Mouse (Mus musculus): ENCODE measurements around the gene Ptprm. TPM values are rescaled to one million over a fixed set of nuclear protein-coding genes. Genes with fewer than 3 reads are reported as not detected.

Gene Ptprm
- polyA plus RNA-seq, 1 experiment from 2014 or later = 19.9 TPM

DNA sequence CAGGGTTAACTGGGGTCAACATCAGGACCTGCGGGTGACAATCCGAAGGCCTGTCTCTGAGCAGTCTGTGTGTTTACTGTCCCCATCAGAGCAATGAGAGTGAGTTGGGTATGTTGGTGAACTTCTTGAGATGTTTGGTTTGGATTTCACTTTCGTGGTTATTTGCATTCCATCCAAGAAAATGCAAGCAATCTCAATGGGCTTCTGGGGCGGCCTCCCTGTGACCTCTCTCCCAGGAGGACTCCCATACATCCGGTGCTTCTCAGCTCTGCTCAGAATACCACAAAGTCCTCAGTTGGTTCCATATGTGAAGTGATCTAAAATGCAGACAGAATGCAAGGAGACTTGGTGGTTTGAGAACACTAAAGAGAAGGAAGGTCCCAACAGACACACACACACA is 96.5 kb downstream of the Ptprm start:
- H3K9me3 ChIP-seq (ENCODE audit: control insufficient read depth, low read length) = no peaks in the 10 kb centered on the region
- H3K27ac ChIP-seq (ENCODE audit: low read depth, low read length) = no peak overlapping the region
- no peak overlapping the region for H3K4me2 ChIP-seq (ENCODE audit: low read length)
- ATAC-seq = no peak
- H3K27me3 ChIP-seq (replicated peaks; ENCODE audit: control insufficient read depth, insufficient read depth, low read length) = no peaks in the 10 kb centered on the region
- no peak overlapping the region for H3K4me3 ChIP-seq (ENCODE audit: low read length)
- no peaks in the 10 kb centered on the region for H3K36me3 ChIP-seq (ENCODE audit: control insufficient read depth, insufficient read depth, low read length)
- WGBS = 92% methylated on average over 5 of the region's 5 CpGs
- H3K4me1 ChIP-seq (ENCODE audit: control insufficient read depth, insufficient read depth, low read depth, low read length) = no peaks in the 10 kb centered on the region
- H3K9ac ChIP-seq (ENCODE audit: low read depth, low read length) = no peak overlapping the region

DNA sequence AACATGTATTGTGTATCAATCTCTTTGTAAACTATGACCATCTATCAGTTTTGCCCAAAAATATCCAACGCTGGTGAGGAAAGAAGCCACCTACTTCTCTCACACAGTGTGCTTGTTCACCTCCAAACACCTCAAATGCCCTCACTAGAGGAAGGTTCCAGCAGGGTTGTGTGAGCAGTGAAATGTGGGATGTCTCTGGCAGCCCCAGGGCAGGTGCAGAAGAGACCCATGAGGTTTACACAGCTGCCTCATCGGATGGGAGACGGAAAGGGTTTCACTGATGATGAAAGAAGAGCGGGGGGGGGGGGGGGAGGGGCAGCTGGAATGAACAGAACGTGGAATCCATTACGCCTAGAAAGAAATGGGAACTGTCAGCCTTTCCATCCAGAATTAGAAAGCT is 98.1 kb downstream of the Ptprm start:
- Histone ChIP-seq H3K27ac (ENCODE audit: low read depth, low read length) (no peak overlapping the region), H3K4me1 (ENCODE audit: control insufficient read depth, insufficient read depth, low read depth, low read length) (no peaks in the 10 kb centered on the region), H3K4me2 (ENCODE audit: low read length) (no peak overlapping the region), H3K9me3 (ENCODE audit: control insufficient read depth, low read length) (no peaks in the 10 kb centered on the region), H3K9ac (ENCODE audit: low read depth, low read length) (no peak overlapping the region), H3K4me3 (ENCODE audit: low read length) (no peak overlapping the region), H3K27me3 (replicated peaks; ENCODE audit: control insufficient read depth, insufficient read depth, low read length) (no peaks in the 10 kb centered on the region), H3K36me3 (ENCODE audit: control insufficient read depth, insufficient read depth, low read length) (no peaks in the 10 kb centered on the region)
- WGBS = 62% methylated on average over 5 of the region's 6 CpGs
- no peak for ATAC-seq

DNA sequence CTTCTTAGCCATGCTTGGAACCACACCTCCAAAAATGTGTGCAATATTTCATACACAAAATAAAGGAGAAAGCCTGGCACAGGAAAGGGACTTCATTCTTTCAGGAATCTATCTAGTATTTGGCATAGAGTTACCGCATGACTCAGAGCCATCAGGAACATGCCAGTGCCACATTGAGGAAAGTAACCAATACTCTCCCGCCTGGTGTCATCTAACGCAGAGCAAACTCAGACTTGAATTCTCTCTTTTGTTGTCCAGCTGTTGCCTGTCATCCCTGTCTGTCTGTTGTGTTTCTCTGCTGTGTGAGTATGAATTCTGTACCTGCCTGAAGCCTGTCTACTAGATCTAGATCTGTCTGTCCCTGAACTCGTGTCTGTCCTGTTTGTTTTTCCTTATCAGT is 100.8 kb downstream of the Ptprm start:
- Histone ChIP-seq H3K4me1 (ENCODE audit: control insufficient read depth, insufficient read depth, low read depth, low read length) (no peaks in the 10 kb centered on the region), H3K4me3 (ENCODE audit: low read length) (no peak overlapping the region), H3K36me3 (ENCODE audit: control insufficient read depth, insufficient read depth, low read length) (no peaks in the 10 kb centered on the region), H3K27ac (ENCODE audit: low read depth, low read length) (no peak overlapping the region), H3K9me3 (ENCODE audit: control insufficient read depth, low read length) (no peaks in the 10 kb centered on the region), H3K27me3 (replicated peaks; ENCODE audit: control insufficient read depth, insufficient read depth, low read length) (no peaks in the 10 kb centered on the region), H3K4me2 (ENCODE audit: low read length) (no peak overlapping the region), H3K9ac (ENCODE audit: low read depth, low read length) (no peak overlapping the region)
- 76% methylated on average over 4 of the region's 4 CpGs for WGBS
- ATAC-seq = no peak

DNA sequence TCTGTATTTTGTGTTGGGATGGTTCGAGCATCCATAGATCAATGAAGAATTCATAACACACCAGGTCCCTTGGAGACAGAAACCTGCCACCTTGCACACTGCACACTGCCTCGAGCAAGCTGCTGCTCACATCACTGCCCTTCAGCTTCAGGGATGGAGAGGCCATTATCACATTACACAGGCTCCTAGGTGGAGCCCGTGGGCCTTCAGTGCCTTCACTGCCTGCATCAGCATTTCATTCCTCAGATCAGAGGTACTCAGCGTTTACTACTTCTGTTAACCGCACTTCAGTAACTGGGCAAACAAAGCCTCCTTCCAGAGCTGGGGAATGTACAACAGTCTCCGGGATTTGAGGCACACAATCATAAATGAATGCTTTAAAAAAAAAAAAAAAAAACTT is 101.3 kb downstream of the Ptprm start:
- no peaks in the 10 kb centered on the region for H3K27me3 ChIP-seq (replicated peaks; ENCODE audit: control insufficient read depth, insufficient read depth, low read length)
- no peak for ATAC-seq
- no peaks in the 10 kb centered on the region for H3K36me3 ChIP-seq (ENCODE audit: control insufficient read depth, insufficient read depth, low read length)
- no peaks in the 10 kb centered on the region for H3K4me1 ChIP-seq (ENCODE audit: control insufficient read depth, insufficient read depth, low read depth, low read length)
- 66% methylated on average over 6 of the region's 6 CpGs for WGBS
- no peaks in the 10 kb centered on the region for H3K9me3 ChIP-seq (ENCODE audit: control insufficient read depth, low read length)
- no peak overlapping the region for H3K4me2 ChIP-seq (ENCODE audit: low read length)
- no peak overlapping the region for H3K4me3 ChIP-seq (ENCODE audit: low read length)
- H3K9ac ChIP-seq (ENCODE audit: low read depth, low read length) = no peak overlapping the region
- no peak overlapping the region for H3K27ac ChIP-seq (ENCODE audit: low read depth, low read length)

DNA sequence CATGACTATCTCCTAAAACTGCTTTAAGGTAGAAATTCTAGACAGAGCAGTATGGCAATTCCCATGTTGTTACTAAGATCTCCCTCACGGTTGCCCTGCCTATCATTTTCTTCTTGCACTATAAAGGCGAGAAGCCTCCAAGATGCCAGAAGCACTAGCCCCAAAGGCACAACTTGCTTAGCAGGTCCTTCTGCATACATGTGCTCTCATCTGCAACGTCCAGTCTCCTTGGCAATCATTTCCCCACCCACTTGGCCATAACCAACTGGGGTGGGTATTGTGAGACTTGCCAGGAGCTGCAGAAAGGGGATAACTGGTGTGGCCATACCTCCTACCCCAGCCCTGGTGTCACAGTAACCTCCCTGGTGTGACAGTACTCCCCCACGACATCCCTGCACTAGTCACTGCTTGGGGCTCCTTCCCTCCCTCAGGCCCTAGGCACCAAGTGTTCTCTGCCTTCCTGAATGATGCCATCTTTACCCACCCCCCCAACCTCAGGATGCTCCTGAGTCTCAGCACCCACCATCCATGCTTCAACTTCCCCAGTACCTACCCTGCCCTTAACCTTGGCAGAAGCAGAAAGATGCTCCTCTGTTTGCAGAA is 108.9 kb downstream of the Ptprm start:
- Histone ChIP-seq H3K9ac (ENCODE audit: low read depth, low read length) (no peak overlapping the region), H3K27ac (ENCODE audit: low read depth, low read length) (no peak overlapping the region), H3K9me3 (ENCODE audit: control insufficient read depth, low read length) (no peaks in the 10 kb centered on the region), H3K4me2 (ENCODE audit: low read length) (no peak overlapping the region), H3K4me1 (ENCODE audit: control insufficient read depth, insufficient read depth, low read depth, low read length) (peaks cover 4% of the 10 kb centered on the region), H3K27me3 (replicated peaks; ENCODE audit: control insufficient read depth, insufficient read depth, low read length) (no peaks in the 10 kb centered on the region), H3K36me3 (ENCODE audit: control insufficient read depth, insufficient read depth, low read length) (no peaks in the 10 kb centered on the region), H3K4me3 (ENCODE audit: low read length) (no peak overlapping the region)
- WGBS = 72% methylated on average over 4 of the region's 4 CpGs
- no peak for ATAC-seq

GRCm38 (mm10) chr17:67242774-67243495 is 111.3 kb downstream of the Ptprm start:
- 47% methylated on average over 12 of the region's 12 CpGs for WGBS
- no peak overlapping the region for H3K4me2 ChIP-seq (ENCODE audit: low read length)
- H3K9ac ChIP-seq (ENCODE audit: low read depth, low read length) = no peak overlapping the region
- no peak overlapping the region for H3K4me3 ChIP-seq (ENCODE audit: low read length)
- H3K9me3 ChIP-seq (ENCODE audit: control insufficient read depth, low read length) = no peaks in the 10 kb centered on the region
- H3K27ac ChIP-seq (ENCODE audit: low read depth, low read length) = no peak overlapping the region
- no peaks in the 10 kb centered on the region for H3K27me3 ChIP-seq (replicated peaks; ENCODE audit: control insufficient read depth, insufficient read depth, low read length)
- peaks cover 4% of the 10 kb centered on the region for H3K4me1 ChIP-seq (ENCODE audit: control insufficient read depth, insufficient read depth, low read depth, low read length)
- H3K36me3 ChIP-seq (ENCODE audit: control insufficient read depth, insufficient read depth, low read length) = no peaks in the 10 kb centered on the region
- no peak for ATAC-seq

DNA sequence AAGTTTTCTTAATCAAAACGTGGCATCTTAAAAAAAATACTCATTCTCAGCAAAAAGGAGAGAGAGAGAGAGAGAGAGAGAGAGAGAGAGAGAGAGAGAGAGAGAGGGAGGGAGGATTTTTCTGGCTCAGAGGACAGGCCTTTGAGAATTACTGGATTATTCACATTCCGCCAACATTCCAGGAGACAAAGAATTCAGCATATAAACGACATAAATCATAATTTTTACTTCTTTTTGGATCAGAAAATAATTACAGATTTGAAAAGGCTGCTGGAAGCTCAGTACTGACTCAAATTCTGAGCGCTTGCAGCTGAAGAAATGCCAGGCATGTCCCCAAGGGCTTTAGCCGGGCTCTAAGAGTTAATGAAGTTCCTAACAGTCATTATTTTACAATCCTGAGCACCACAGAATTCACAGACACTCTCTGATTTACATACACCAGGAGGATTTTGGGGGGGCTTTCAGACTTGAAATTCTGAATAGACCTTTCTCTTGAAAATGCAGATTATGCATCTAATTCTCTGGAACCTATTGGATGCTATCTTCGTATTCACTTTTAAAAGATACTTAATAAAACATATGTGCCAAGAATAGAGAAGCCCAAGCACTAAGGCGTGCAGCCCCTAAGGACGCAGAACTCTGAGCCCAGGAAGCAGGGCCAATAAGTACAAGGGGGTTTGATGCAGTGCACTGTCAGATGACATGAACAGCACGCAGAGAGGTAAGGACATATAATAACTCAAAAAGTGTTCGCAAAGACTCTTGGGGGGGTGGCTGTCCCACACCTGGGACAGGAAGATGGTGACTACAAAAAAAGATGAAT is 112.1 kb downstream of the Ptprm start:
- H3K27ac ChIP-seq (ENCODE audit: low read depth, low read length) = no peak overlapping the region
- H3K9me3 ChIP-seq (ENCODE audit: control insufficient read depth, low read length) = no peaks in the 10 kb centered on the region
- no peak overlapping the region for H3K9ac ChIP-seq (ENCODE audit: low read depth, low read length)
- ATAC-seq = no peak
- 58% methylated on average over 10 of the region's 10 CpGs for WGBS
- peaks cover 4% of the 10 kb centered on the region for H3K4me1 ChIP-seq (ENCODE audit: control insufficient read depth, insufficient read depth, low read depth, low read length)
- H3K27me3 ChIP-seq (replicated peaks; ENCODE audit: control insufficient read depth, insufficient read depth, low read length) = no peaks in the 10 kb centered on the region
- no peak overlapping the region for H3K4me2 ChIP-seq (ENCODE audit: low read length)
- H3K4me3 ChIP-seq (ENCODE audit: low read length) = no peak overlapping the region
- no peaks in the 10 kb centered on the region for H3K36me3 ChIP-seq (ENCODE audit: control insufficient read depth, insufficient read depth, low read length)

- WGBS = 98% methylated on average over 7 of the region's 7 CpGs
Observed at GRCm38 (mm10) chr17:67238866-67239265, 115.4 kb downstream of the Ptprm start.

DNA sequence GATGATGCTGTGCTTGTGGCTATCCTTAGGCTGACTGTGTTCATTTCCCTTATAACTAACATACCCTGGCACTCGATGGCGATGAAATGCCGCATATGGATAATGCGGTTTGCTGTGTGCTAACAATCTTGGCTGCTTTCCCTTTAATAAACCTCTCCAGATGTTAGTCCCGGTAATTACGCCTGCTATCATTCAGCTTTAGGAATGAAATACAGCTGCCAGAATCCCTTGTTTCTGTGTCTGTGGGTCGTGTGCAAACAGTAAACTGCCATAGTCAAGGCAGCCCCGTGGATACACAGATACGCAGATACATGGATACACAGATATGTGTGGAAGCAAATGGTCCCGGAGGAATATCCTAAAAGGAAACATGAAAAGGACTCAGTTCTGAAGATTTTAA is 116.8 kb downstream of the Ptprm start:
- Histone ChIP-seq H3K9me3 (ENCODE audit: control insufficient read depth, low read length) (no peaks in the 10 kb centered on the region), H3K27ac (ENCODE audit: low read depth, low read length) (no peak overlapping the region), H3K4me1 (ENCODE audit: control insufficient read depth, insufficient read depth, low read depth, low read length) (peaks cover 2% of the 10 kb centered on the region), H3K36me3 (ENCODE audit: control insufficient read depth, insufficient read depth, low read length) (no peaks in the 10 kb centered on the region), H3K9ac (ENCODE audit: low read depth, low read length) (no peak overlapping the region), H3K4me2 (ENCODE audit: low read length) (no peak overlapping the region), H3K4me3 (ENCODE audit: low read length) (no peak overlapping the region), H3K27me3 (replicated peaks; ENCODE audit: control insufficient read depth, insufficient read depth, low read length) (no peaks in the 10 kb centered on the region)
- WGBS = 75% methylated on average over 10 of the region's 10 CpGs
- no peak for ATAC-seq

More at GRCm38 (mm10) chr17:67238866-67239265, 115.4 kb downstream of the Ptprm start:
- no peak overlapping the region for H3K9ac ChIP-seq (ENCODE audit: low read depth, low read length)
- no peaks in the 10 kb centered on the region for H3K9me3 ChIP-seq (ENCODE audit: control insufficient read depth, low read length)
- no peaks in the 10 kb centered on the region for H3K36me3 ChIP-seq (ENCODE audit: control insufficient read depth, insufficient read depth, low read length)
- H3K4me1 ChIP-seq (ENCODE audit: control insufficient read depth, insufficient read depth, low read depth, low read length) = peaks cover 4% of the 10 kb centered on the region
- no peaks in the 10 kb centered on the region for H3K27me3 ChIP-seq (replicated peaks; ENCODE audit: control insufficient read depth, insufficient read depth, low read length)
- H3K4me3 ChIP-seq (ENCODE audit: low read length) = no peak overlapping the region
- H3K4me2 ChIP-seq (ENCODE audit: low read length) = no peak overlapping the region
- no peak overlapping the region for H3K27ac ChIP-seq (ENCODE audit: low read depth, low read length)
- ATAC-seq = no peak

Measured in hindbrain, embryonic 16.5 days (tissue).